Mouse (Mus musculus) frontal cortex, postnatal 25 days (tissue): ENCODE measurements at regions not wholly inside any gene's neighbourhood (a gene's known extent, or its start where the extent isn't known, plus 50 kb on each side); places are given as distances from the start of the nearest gene placed in this dataset.
A peak's percentile ranks its signal among the peaks of the same experiment; 100 is the strongest.

Source experiments
- DNase-seq, 2 experiments: peaks; one replicate each; pipeline ENCODE4 v3.0.0; 2022; ENCODE audit warnings: low spot score in 2 of 2

GRCm38 (mm10) chr6:91573487-91573886 is 57.8 kb downstream of the Lsm3 start:
- no peak for DNase-seq

DNA sequence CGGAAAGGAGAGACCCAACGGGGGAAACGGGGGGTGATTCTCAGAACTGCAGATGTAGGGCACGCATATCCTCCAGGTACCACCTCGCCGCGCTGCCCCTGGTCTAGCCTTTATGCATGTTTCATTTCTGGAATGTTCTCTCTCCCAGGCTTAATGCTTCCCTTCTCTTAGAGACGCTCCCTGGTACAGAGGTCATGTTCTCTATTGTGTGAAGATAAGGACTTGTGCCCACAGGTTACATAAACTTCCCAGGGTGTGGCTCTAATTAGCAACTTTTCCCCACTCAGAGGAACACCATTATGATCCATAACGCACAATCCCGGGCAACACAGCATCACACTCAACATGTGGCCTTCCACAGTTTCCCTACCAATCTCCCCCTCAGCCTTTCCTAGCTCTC is 58.7 kb downstream of the Lsm3 start:
- no peak for DNase-seq

GRCm38 (mm10) chr6:91575662-91576364 is 60.1 kb downstream of the Lsm3 start:
- peak; percentile 42 to 61 for DNase-seq

GRCm38 (mm10) chr6:91576906-91577305 is 61.2 kb downstream of the Lsm3 start:
- DNase-seq = peak in 1 of 2 experiments; percentile 26

- DNase-seq = no peak
Measured at GRCm38 (mm10) chr6:91579666-91580065, 63.9 kb downstream of the Lsm3 start.

DNA sequence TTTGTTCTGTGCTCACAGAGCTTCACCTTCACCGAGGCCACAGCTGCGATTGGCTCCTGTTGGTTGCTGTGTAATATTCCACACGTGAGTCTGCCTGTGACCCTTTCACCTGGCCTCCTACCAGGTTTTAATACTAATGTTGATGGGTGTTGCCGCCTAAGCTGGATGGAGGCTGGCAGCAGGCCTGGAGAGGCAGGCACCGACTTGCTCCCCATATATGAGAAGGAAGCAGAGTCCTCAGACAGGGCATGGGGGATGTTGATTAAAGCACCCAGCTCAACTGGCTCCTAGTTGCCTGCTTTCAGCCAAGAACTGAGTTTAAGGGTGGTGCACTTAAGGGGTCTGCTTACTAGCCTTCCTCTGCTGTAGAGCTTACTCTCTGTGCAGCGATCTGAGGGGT is 64.9 kb downstream of the Lsm3 start:
- no peak for DNase-seq

GRCm38 (mm10) chr6:91582338-91582737 is 66.6 kb downstream of the Lsm3 start:
- DNase-seq = no peak

DNA sequence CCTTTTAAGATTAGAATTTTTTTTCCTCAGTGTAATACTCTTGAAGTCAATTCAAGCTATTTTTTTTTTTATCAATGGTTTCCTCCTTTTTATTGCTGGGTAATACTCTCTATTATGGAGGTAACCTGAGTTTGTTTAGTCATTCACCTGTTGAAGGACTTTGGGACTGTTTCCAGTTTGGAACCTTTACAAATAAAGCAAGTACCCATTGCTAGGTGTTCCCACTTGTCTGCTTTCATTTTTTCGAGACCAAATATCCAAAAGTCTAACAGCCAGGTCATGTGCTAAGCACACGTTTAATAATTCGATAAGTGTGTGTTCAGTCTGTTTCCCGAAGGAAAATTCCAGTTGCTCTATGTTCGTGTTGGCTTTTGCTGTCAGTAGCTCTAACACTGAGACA is 67.6 kb downstream of the Lsm3 start:
- DNase-seq = no peak

DNA sequence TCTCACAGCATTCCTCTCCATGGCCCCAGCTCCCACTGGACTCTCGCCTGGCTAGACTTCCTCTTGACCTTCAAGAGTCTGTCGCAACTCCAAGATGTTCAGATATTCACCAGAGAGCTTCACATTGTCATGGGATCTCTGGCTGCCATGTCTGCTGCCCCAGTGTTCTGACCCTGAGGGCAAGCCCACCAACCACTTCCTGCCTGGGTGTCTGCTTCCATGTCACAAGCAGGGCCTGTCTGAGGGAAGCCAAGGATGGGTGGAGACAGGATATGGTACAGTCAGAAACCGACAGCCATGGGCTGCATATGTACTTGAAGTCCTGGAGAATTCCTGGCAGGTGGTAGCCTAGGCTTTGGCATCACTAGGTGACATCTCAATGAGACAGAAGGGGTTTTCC is 69.8 kb downstream of the Lsm3 start:
- DNase-seq = no peak

DNA sequence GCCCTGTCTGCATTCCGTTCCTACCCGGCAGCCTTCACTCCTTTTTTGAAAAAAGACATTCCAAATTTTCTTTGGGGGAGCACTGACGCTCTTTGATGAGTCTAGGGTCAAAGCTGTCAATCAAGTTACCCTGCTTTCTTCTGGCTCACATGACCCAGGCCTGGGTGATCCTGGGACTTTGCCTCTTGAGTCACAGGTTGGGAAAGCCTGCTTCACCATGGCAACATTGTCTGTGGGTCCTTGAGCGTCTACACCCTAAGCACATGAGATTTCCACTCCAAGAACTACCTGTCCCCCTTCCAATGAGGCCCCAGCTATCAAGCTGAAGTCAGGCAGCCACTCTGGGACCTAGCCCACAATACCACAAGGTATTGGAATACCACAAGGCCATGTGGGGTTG is 73.5 kb downstream of the Lsm3 start:
- DNase-seq = no peak

GRCm38 (mm10) chr6:91590395-91590794 is 74.7 kb downstream of the Lsm3 start:
- no peak for DNase-seq

DNA sequence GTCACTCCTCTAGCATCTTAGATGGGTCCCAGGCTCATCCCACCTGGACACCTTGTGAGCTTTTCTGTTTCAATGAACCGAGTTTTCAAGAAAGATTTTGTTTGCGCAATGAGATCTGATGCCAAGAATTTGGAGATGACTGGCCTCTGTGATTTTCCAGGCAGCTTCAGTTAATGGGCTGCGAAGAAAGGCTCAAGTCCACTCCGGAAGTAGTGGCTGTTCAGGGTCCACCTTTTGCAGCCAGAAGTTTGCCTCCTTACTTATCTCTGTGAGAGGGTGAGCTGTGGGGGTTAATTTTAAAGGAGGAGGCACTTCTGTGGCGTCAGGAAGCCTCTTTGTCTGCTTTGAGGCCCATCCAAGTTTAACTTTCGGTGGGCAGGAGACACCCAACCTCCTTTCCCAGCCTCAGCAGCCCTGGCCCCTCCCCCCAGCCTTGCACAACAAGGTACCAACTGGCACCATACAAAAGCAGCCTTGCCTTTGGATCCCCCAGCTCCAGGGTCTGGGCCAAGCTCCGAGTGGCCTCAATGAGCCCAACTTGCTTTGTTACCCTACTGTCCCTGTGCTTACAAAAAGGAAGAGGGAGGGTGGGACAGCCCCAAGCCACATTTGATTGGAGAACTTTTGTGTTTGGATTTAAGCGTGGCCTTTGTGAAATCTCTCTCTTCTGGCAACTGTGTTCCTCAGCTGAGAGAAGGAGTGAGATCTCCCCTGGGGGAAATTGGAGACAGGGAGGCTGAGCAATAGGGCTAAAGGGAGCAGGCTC is 75.3 kb downstream of the Lsm3 start:
- DNase-seq = no peak

DNA sequence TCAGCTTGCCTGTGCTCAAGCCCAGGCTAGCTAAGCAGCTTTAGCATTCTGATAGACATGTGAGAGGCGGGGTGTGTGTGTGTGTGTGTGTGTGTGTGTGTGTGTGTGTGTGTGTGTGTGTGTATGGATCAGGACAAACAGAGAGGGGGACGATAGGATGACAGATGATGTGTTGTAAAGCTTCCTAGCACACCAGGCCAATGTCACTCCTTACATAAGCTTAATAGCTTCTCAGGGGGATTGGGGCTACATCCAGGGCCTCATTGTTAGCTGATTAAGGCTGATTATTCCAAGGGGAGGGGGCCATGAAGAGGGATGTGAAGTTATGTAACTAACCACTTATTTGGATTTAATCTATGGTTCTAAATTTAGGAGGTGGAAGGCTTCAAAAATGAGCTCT is 76.9 kb downstream of the Lsm3 start:
- DNase-seq = no peak

DNA sequence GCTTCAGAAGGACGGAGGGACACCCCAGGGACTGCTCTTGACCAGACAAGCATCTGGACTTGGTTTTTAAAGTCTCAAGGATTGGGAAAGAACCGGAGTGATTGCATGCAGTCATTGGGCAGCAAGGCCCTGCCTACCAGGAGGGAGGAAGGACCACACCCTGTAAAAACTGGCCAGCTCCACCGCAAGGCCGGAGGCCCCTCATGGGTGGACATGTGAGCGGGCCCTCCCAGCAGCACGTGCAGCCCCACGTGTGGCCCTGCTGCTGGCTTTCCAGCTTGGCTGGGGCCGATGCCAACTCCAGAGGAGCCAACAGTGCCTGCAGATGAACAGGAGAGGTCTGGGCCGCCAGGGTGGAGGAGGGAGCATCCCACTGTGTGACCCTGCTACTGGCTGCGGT is 83.2 kb downstream of the Lsm3 start:
- DNase-seq = peak; percentile 48 to 51

GRCm38 (mm10) chr6:91600116-91600515 is 83.7 kb upstream of the Slc6a6 start:
- no peak for DNase-seq

- no peak for DNase-seq
Measured at GRCm38 (mm10) chr6:91606634-91607215, 77.1 kb upstream of the Slc6a6 start.

GRCm38 (mm10) chr6:91607613-91608272 is 76.1 kb upstream of the Slc6a6 start:
- DNase-seq = no peak

- DNase-seq = no peak
Measured at GRCm38 (mm10) chr6:91609671-91610070, 74.2 kb upstream of the Slc6a6 start.

DNA sequence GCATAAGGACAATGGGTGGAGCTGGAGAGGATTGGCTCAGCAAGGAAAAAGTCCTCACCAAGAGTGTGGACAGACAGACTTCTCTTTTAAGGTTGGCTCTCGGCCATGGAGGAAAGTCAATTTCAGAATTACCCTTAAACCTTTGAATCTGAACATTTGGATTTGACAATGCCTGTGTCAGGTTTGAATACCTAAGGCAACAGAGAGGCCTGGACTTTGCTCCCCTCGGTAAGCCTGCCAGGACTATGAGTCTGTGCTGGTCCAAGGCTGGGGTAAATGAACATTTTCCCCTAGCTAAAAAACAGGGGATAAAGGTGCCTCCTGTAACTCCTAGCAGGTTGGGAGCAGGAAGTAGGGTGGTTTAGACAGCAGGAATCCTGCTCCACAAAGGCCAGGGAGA is 68.8 kb upstream of the Slc6a6 start:
- no peak for DNase-seq

DNA sequence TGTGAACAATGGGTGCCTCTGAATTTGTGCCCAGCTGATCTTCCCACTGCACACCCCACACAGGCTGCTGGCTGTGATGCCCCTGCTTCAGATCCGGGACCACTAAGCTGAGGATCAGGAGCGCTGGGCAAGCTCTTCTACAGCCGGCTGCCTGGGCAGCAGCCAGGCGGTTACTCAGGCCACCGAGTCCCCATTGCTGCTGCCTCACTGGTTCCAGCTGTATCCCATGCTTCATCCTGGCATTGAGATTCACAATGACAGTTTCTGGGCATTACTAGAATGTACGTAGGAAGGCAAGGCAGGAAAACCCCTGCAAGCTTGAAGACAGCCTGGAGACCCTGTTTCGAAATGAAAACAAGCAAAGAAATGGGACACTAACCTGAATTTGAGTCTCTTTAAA is 67.3 kb upstream of the Slc6a6 start:
- DNase-seq = peak; percentile 7 to 9

GRCm38 (mm10) chr6:91617031-91617596 is 66.7 kb upstream of the Slc6a6 start:
- DNase-seq = peak; percentile 30 to 47

- DNase-seq = no peak
Measured at GRCm38 (mm10) chr6:91617685-91618084, 66.2 kb upstream of the Slc6a6 start.
